Mouse (Mus musculus): ENCODE measurements around the gene 3110070M22Rik.
"Not testable (repeated sequence)": the region's sequence is repeated elsewhere in the genome, so short reads cannot be mapped to it uniquely, and the experiment has no call there.

3110070M22Rik gene

GRCm38 (mm10) chr13:119487880-119488580 is at the start of gene 3110070M22Rik, which contains the start of gene Tmem267:
TSS of gene 3110070M22Rik (minus strand) at chr13:119488383.
TSS of gene Tmem267 (plus strand) at chr13:119488039.
- peak; percentile 73 to 76 for DNase-seq

GRCm38 (mm10) chr13:119494938-119495337 is 6.8 kb upstream of the 3110070M22Rik start:
- DNase-seq: not testable (repeated sequence)

DNA sequence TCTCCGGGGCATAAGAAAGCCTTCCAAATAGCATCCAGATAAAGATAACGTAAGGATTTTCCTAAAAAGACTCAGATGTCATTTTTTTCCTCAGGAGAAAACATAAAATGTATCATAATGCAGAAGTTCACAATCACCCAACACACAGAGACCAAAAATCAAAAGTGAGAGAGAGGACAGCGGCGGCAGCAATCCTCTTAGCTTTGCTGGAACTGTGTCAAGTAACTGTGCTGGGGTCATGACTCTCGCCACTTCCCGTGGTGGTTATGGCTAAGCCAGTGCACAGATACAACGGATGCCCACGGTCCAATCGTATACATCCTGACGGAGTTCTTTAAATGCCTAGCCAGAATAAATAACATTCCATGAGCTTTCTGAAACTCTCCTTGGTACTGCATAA is 3.9 kb upstream of the 3110070M22Rik start:
- not testable (repeated sequence) for DNase-seq

GRCm38 (mm10) chr13:119487354-119487753 is 829 bp downstream of the 3110070M22Rik start:
- no peak for DNase-seq

GRCm38 (mm10) chr13:119477789-119478188 is 10.4 kb downstream of the 3110070M22Rik start:
- DNase-seq: no peak

GRCm38 (mm10) chr13:119476631-119477030 is 11.6 kb downstream of the 3110070M22Rik start:
- no peak for DNase-seq

DNA sequence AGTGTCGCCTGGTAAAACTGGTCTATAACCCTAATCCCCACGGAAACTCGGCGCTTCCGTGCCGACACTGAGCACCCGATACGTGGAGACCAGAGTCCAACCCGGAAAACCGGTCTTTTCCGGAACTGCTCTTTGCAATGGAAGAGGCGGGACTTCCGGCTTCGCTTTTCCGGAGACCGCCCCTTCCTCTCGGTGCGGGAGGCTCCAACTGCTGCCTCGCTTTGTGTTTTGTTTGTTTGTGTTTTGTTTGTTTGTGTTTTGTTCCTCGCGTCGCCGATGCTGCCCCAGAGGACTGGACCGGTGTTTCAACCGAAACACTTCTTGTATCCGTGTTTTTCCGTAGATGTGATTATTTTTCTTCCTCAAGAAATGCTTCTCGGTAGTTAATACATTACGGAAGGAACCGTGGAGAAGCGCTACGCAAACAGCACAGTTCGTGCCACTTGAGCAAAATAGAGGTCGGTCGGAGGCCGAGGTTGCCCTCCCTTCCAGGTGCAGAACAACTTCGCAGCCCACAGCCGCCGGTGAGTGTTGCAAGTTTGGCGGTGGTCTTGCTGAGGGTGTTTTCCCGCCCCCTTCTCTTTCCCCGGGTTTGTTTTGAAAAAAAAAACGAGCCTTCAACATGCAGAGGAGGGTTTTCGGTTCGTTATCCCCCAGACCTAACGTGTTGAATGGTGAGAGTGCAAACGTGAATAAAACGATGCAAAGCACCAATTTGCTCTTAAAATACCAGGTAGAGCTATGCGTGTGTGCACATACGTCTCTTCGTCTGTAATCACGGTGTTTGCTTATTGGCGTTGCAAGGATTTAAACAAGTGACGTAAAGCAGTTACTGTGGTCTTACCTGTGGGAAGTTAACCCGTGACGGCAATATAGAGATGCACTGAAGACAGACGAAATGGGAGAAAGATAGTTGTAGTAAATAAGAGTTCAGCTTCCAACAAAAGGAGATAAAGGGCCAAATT is 25.3 kb downstream of the 3110070M22Rik start, which contains the start of gene 4833420G17Rik:
Gene 4833420G17Rik (plus strand): TSS at position 173 of the 965 bp plus-strand sequence.
- peak; percentile 88 to 90 for DNase-seq

DNA sequence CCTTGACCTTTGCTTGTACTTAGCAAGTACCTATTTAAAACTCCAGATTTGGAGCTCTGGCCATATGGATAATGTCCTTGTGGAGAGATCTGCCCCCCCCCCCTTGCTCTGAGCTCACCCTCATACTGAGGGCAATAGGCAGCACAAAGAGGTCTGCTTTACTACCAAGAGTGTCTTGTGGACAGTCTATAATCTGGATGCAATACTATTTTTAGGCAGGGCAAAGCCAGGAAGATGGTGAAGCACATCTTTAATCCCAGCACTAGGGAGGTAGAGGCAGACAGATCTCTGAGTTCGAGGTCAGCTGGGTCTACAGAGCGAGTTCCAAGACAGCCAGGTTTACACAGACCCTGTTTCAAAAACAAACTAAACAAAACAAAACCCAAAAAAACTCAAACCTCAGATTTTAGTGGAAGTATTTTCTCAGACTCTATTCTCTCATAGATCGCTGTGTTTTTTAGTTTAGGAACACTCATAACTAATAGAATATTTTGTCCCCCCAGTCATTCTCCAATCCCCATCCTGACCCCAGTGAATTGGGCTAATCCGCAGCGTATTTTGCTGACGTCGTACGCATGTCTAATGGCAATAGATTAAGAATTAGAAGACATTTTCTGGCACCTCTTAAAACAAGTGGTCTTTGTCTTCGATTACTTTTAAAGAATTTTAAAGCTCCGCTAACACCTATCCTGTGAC is 26.1 kb downstream of the 3110070M22Rik start:
- DNase-seq: no peak

DNA sequence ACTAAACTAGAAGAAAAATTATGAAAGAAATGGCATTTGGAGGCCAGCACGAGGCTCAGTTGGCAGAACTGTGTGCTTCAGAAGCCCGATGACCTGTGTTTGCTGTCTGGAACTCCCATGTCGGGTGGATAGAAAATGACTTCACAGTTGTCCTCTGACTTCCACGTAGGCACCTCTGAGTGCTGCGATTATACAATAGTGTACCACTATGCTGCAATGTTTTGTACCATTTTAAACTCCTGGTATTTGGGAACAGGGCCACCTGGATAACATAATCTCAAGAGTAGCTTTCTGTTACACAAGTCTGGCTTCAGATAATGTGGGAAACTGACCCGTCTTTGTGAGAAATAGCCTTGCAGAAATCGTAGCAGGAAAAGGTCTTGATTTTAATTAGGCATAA is 31.8 kb downstream of the 3110070M22Rik start:
- DNase-seq: no peak

GRCm38 (mm10) chr13:119455082-119455481 is 33.1 kb downstream of the 3110070M22Rik start:
- DNase-seq: no peak

DNA sequence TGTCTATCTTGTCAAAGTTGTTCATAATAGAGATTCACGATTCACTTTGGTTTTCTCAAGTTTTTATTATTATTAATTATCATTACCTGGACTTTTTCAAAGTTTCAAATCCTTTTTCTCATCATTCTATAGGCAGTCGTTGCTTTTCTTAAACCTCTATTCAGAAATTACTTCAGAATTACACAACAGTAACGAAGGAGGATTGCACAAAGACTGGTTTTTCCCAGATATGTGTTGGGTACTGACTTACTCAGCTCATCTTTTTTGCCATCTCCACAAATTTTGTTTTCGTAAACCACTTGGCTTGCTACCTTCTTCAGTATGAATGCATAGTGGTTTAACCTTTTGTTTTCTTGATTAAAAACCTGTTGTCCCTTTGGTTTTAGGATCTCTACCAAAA is 34.6 kb downstream of the 3110070M22Rik start:
- DNase-seq: no peak

DNA sequence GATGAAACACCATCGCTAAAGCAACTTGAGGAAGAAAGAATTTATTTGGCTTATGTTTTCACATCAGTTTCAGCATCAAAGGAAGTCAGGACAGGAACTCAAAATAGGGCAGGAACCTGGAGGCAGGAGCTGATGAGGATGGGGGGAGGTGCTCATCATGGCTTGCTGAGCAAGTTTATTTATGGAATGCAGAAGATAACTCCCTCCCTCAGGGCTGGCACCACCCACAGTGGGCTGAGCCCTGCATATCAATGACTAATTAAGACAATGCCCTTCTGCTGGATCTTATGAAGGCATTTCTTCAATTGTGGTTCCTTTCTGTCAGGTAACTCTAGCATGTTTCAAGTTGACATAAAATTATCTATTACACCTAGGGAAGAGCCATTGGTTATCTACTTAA is 45.9 kb downstream of the 3110070M22Rik start:
- no peak for DNase-seq

Data from kidney, adult 8-10 months (tissue).